Mouse (Mus musculus): ENCODE data around the gene Abl1.

The Abl1 gene

DNA sequence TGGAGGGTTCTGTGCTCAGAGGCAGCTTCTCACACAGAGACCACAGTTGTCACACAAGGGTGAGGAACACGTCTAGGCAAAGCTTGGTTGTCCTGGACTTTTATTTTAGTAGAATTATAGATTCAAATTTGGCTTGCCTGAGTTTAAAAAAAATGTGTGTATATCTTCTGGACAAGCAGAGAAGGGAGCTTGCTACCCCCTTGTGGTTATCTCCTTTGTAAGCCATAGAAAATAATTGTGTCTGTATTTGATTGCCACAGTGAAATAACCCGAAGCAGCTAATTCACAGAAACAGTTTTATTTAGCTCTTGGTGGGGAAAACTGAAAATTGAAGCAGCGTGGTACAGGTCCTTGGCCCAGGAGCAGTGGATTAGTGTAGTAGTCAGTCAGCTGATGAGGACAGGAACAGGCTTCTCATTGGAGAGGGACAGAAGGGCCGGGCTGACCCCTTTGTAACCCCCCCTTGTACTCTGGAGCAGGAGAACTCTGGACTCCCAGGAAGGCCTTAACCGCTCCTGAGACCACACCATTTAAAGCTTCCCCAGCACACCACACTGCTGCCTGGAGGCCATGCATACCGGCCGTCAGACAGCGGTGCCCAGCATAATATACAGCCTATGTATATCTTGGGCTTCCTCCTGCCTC is 94.9 kb downstream of the Abl1 start:
- DNase-seq (ENCODE audit: inconsistent age in 2 of 2, low spot score in 1 of 2), result no peak

- peak; percentile 77 to 95 for DNase-seq (ENCODE audit: inconsistent age in 2 of 2, low spot score in 1 of 2)
Measured at GRCm38 (mm10) chr2:31785074-31785473, 96.9 kb downstream of the Abl1 start.

GRCm38 (mm10) chr2:31787029-31787428 is 98.9 kb downstream of the Abl1 start:
- DNase-seq (ENCODE audit: inconsistent age in 2 of 2, low spot score in 1 of 2), result peak; percentile 69 to 91

DNA sequence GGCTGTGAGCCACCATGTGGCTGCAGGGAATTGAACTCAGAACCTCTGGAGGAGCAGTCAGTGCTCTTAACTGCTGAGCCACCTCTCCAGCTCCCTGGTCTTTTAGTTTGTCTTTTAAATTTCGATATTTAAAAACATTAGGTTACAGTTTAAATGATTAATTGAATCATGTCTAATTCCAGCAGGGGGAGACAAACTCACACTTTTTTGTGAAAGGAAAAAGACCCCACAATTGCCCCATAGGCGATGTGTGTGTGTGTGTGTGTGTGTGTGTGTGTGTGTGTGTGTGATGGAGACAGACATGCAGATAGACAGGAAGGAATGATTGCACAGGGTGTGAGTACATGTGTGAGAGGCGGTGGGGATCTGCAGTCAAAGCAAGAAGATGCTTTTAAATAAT is 100.1 kb downstream of the Abl1 start:
- no peak for DNase-seq (ENCODE audit: inconsistent age in 2 of 2, low spot score in 1 of 2)

GRCm38 (mm10) chr2:31789215-31789614 is 101.0 kb downstream of the Abl1 start:
- DNase-seq (ENCODE audit: inconsistent age in 2 of 2, low spot score in 1 of 2), result no peak

GRCm38 (mm10) chr2:31790728-31791251 is 102.6 kb downstream of the Abl1 start:
- DNase-seq (ENCODE audit: inconsistent age in 2 of 2, low spot score in 1 of 2), result no peak

GRCm38 (mm10) chr2:31791260-31791659 is 103.1 kb downstream of the Abl1 start:
- DNase-seq (ENCODE audit: inconsistent age in 2 of 2, low spot score in 1 of 2), result no peak

- no peak for DNase-seq (ENCODE audit: inconsistent age in 2 of 2, low spot score in 1 of 2)
Measured at GRCm38 (mm10) chr2:31792611-31793010, 104.4 kb downstream of the Abl1 start.

- no peak for DNase-seq (ENCODE audit: inconsistent age in 2 of 2, low spot score in 1 of 2)
Measured at GRCm38 (mm10) chr2:31796943-31797342, 108.8 kb downstream of the Abl1 start.

DNA sequence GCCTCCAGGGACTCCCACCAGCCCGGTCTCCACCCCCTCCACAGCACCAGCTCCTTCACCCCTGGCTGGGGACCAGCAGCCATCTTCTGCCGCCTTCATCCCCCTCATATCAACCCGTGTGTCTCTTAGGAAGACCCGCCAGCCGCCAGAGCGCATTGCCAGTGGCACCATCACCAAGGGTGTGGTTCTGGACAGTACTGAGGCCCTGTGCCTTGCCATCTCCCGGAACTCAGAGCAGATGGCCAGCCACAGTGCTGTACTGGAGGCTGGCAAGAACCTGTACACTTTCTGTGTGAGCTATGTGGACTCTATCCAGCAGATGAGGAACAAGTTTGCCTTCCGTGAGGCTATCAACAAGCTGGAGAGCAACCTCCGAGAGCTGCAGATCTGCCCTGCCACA is 113.2 kb downstream of the Abl1 start:
- no peak for DNase-seq (ENCODE audit: inconsistent age in 2 of 2, low spot score in 1 of 2)

- no peak for DNase-seq (ENCODE audit: inconsistent age in 2 of 2, low spot score in 1 of 2)
Measured at GRCm38 (mm10) chr2:31802811-31803210, 114.6 kb downstream of the Abl1 start.

DNA sequence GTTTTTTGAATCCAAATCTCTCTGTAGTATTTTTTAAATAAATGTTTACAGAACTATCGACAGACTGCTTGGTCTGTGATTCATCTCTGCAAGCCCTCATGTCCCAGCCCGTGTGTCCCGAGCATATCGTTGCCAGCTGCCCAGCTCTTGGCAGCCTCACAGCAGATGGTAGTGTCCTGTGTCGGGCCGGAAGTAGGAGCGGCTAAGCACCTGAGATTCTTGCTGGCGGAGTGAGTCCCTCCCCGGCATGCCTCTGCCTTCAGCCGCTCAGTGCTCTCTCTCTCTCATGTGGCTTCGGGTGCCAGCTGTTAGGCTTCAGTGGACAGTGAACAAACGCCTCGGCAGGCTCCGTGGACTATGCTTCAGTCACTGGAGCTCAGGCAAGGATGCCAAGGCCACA is 115.3 kb downstream of the Abl1 start:
- DNase-seq (ENCODE audit: inconsistent age in 2 of 2, low spot score in 1 of 2), result no peak

- no peak for DNase-seq (ENCODE audit: inconsistent age in 2 of 2, low spot score in 1 of 2)
Measured at GRCm38 (mm10) chr2:31806639-31807382, 118.6 kb downstream of the Abl1 start.

- no peak for DNase-seq (ENCODE audit: inconsistent age in 2 of 2, low spot score in 1 of 2)
Measured at GRCm38 (mm10) chr2:31808410-31809357, 120.5 kb downstream of the Abl1 start.

GRCm38 (mm10) chr2:31809358-31809740 is 121.2 kb downstream of the Abl1 start:
- no peak for DNase-seq (ENCODE audit: inconsistent age in 2 of 2, low spot score in 1 of 2)

GRCm38 (mm10) chr2:31810444-31810843 is 122.3 kb downstream of the Abl1 start, which contains the start of gene Qrfp:
Gene Qrfp, minus strand, starts transcription at chr2:31810580.
- DNase-seq (ENCODE audit: inconsistent age in 2 of 2, low spot score in 1 of 2), result no peak

DNA sequence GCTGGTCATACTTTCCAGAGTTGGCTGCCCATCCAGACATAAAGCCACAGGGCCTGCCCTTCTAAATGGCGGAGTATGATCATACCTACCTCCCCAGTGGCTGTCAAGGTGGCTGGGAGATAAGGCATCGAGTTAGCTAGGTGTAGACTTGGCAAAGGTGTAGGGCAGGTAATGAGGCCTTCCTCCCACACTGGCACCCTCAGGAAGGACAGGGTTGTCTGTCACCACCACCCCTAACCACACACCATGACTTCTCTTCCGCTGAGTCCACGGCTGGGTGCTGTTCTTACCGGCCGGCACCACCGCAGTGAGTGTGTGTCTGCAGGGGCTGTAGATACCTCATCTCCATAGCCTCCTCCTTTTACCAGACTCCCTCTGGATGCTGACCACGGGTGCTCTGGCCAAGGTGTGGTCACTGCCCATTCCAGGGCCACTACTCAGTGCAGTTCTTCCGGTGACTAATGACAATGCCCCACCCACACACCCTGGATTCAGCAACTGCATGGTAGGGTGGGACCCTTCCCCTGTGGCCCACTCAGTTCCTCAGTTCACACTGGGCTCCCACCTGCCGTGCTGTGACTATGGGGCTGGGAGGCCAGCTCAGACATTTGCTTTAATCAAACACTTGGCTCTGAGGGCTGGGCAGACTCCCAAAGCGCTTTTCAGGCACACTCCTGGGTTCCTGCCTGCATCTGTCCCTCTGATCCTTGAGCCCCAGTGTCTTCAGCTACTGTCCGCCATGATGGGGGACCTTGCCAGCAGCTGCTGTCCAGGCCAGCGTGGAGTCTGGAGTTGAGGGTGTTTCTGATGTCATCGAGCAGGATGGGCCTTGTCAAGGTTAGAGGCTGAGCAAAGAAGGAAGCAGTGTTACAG is 123.1 kb downstream of the Abl1 start:
- no peak for DNase-seq (ENCODE audit: inconsistent age in 2 of 2, low spot score in 1 of 2)

DNA sequence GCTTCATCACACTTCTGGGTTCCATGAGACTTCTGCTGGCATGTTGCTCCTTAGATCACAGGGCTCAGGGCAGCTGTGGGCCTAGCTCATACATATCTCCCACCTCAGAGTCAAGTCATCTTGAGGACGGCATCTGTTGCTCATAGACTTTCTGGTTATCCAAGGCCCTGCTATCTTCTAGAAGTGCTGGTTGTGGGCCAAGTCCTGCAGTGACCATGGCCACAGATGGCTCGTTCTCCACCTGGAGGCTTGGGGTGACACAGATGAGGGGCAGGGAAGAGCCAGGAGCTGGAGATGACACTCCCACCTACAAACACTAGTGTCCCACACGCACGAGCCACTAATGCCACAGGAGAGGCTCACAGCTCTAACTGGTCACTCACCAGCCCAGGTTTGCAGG is 125.5 kb downstream of the Abl1 start:
- no peak for DNase-seq (ENCODE audit: inconsistent age in 2 of 2, low spot score in 1 of 2)

- DNase-seq (ENCODE audit: inconsistent age in 2 of 2, low spot score in 1 of 2), result no peak
Measured at GRCm38 (mm10) chr2:31814699-31815098, 126.5 kb downstream of the Abl1 start.

DNA sequence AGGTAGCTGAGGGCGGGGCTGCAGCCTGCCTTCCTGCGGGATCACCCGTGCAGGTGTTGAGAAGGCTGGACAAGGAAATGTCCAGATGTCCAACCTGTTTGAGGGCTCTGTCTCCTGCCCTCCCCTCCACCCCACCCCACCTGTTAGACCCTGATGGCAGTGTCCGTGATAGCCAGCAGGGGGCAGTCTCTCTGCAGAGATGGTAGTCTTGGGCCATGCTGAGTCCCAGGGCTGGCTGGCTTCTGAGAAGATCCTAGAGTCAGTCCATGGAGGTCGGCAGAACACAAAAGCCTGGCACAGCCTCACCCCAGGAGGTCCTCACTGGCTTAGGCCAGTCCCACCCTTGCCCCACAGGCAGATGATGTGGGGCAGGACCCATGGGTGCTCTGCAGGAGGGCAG is 127.2 kb downstream of the Abl1 start:
- peak; percentile 53 to 83 for DNase-seq (ENCODE audit: inconsistent age in 2 of 2, low spot score in 1 of 2)

All from adrenal gland, adult (tissue).